Mouse (Mus musculus): ENCODE results near the gene Rgs6. TPM values are rescaled to one million over a fixed set of nuclear protein-coding genes. Genes with fewer than 3 reads are reported as not detected.

Rgs6 gene
- polyA plus RNA-seq, 1 experiment, result 0.57 TPM

DNA sequence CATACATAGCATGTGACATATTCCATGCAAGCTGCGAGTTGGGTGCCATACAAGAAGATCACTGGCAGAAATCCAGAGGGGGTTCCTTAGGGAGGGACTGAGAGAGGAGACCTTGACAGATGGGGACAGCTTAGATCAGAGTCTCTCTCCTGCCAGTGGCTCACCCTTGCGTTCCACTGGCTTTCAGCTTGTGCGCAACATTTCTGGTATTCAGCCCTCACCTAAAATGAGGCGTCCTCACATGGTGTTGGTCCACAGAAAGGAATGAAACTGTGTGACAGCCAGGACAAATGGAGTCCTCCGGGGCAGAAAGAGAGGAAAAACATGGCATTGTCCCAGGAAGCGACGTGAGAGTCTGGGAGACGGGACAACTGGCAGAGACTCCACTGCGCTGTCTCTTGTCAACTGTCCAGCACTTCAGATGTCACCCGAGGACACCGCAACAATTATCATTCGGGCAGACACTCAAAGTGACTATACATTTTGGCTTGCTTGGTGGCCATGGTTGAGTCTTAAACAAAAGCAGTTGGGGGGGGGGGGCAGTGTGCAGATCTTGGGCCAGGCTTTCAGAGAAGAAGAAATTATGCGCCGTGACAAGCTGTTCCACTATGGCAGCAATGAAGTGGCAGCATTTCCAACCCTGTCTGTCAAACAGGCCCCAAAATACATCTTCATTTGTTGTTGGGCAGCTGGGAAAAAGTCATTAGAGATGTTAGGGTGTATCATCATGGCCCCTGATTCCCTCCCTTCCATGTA, 344.8 kb downstream of the Rgs6 start:
- Histone ChIP-seq H3K4me3 (ENCODE audit: low read depth, low read length) (no peak overlapping the region), H3K36me3 (ENCODE audit: control insufficient read depth, insufficient read depth, low read length) (no peaks in the 10 kb centered on the region), H3K27ac (ENCODE audit: insufficient read depth, low read depth, low read length) (no peak overlapping the region), H3K27me3 (ENCODE audit: control insufficient read depth, insufficient read depth, low read length) (no peaks in the 10 kb centered on the region), H3K4me1 (ENCODE audit: control insufficient read depth, insufficient read depth, insufficient read length, low read length) (peaks cover 3% of the 10 kb centered on the region; the same call in 1 of the 2 replicates)
- no peak for TF ChIP-seq POLR2A (IDR thresholded peaks at IDR 0.05; ENCODE audit: low read depth, low read length)
- no peak for TF ChIP-seq CTCF (IDR thresholded peaks at IDR 0.05; ENCODE audit: extremely low read depth, insufficient read length, insufficient replicate concordance, low read depth, low read length)
- WGBS, result 77% methylated on average over 14 of the region's 14 CpGs

DNA sequence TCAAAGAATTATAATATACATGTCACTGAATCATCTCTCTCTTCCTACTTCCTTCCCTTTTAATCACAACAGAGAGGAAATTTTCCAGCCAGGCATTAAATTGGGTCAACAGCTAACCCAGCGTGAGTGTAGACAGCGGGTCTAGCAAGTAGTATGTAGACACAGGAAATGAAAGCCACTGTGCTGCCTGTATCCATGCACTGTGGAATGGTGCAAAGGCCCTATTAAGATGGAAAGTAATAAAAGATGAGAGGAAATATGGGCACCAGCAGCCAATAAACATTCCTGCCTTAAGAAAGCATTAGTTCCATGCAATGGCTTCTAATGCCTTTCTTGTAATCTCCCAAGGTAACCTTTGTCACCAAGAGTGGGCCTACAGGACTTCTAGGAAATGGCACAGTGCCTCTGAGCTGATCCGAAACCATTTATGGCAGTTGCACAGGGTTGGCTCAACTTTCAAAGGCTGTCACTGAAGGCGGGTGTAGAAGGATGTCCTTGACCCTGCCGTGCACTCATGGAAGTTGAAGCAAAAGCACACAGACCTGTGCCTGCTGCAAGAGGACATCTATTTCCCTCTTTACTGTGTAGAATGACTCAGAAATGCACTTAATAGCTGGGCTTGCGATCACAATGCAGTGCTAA, 347.1 kb downstream of the Rgs6 start:
- 32% methylated on average over 6 of the region's 6 CpGs for WGBS
- Histone ChIP-seq H3K36me3 (ENCODE audit: control insufficient read depth, insufficient read depth, low read length) (no peaks in the 10 kb centered on the region), H3K27ac (ENCODE audit: insufficient read depth, low read depth, low read length) (no peak overlapping the region), H3K4me3 (ENCODE audit: low read depth, low read length) (no peak overlapping the region), H3K4me1 (ENCODE audit: control insufficient read depth, insufficient read depth, insufficient read length, low read length) (peaks cover 3% of the 10 kb centered on the region; the same call in 1 of the 2 replicates), H3K27me3 (ENCODE audit: control insufficient read depth, insufficient read depth, low read length) (no peaks in the 10 kb centered on the region)
- no peak for TF ChIP-seq CTCF (IDR thresholded peaks at IDR 0.05; ENCODE audit: extremely low read depth, insufficient read length, insufficient replicate concordance, low read depth, low read length)
- no peak for TF ChIP-seq POLR2A (IDR thresholded peaks at IDR 0.05; ENCODE audit: low read depth, low read length)

DNA sequence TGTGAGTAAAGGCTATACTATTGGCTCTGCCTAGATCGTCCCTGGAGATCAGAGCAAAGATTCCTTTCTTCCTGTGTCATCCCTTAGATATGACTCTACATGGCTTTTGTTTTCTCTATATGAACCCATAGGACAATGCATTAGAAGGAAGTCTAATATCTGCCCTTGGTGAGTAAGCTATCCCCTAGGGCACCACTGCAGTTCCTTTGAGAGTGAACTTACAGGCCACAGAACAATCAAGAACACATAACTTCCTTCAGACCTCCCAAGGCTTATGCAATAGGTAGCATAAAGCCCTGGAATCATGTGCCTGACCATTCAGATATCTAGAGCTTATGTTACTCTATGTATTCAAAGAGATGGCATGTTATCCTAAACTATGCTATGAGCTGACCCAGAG, 347.7 kb downstream of the Rgs6 start:
- H3K4me1 ChIP-seq (ENCODE audit: control insufficient read depth, insufficient read depth, insufficient read length, low read length), result peaks cover 3% of the 10 kb centered on the region; the same call in 1 of the 2 replicates
- 33% methylated on average over 1 of the region's 1 CpGs for WGBS
- H3K4me3 ChIP-seq (ENCODE audit: low read depth, low read length), result no peak overlapping the region
- no peaks in the 10 kb centered on the region for H3K27me3 ChIP-seq (ENCODE audit: control insufficient read depth, insufficient read depth, low read length)
- H3K27ac ChIP-seq (ENCODE audit: insufficient read depth, low read depth, low read length), result no peak overlapping the region
- no peaks in the 10 kb centered on the region for H3K36me3 ChIP-seq (ENCODE audit: control insufficient read depth, insufficient read depth, low read length)
- TF ChIP-seq POLR2A (IDR thresholded peaks at IDR 0.05; ENCODE audit: low read depth, low read length), result no peak
- no peak for TF ChIP-seq CTCF (IDR thresholded peaks at IDR 0.05; ENCODE audit: extremely low read depth, insufficient read length, insufficient replicate concordance, low read depth, low read length)

DNA sequence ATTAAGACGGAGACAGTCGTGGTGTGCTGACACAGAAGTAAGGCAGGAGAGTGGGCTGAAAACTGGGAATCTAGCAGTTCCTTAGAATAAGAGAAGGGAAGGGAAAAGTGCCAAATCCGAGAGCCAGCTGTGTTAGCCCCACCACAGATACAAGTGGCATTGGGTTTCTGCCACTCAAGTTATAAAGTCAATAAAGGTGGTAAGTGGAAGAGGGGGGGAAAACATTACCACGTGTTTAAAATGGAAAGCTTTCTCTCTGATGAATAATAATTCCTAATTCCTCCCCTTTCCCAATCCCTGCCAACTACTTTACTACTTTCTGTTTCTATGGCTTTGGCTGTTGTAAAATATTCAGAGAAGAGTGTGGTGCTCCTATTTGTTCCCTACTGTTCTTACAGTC, 352.4 kb downstream of the Rgs6 start:
- 47% methylated on average over 4 of the region's 4 CpGs for WGBS
- Histone ChIP-seq H3K27ac (ENCODE audit: insufficient read depth, low read depth, low read length) (no peak overlapping the region), H3K36me3 (ENCODE audit: control insufficient read depth, insufficient read depth, low read length) (no peaks in the 10 kb centered on the region), H3K27me3 (ENCODE audit: control insufficient read depth, insufficient read depth, low read length) (no peaks in the 10 kb centered on the region), H3K4me1 (ENCODE audit: control insufficient read depth, insufficient read depth, insufficient read length, low read length) (peaks cover 1% of the 10 kb centered on the region; the same call in 1 of the 2 replicates), H3K4me3 (ENCODE audit: low read depth, low read length) (no peak overlapping the region)
- TF ChIP-seq CTCF (IDR thresholded peaks at IDR 0.05; ENCODE audit: extremely low read depth, insufficient read length, insufficient replicate concordance, low read depth, low read length) (no peak), POLR2A (IDR thresholded peaks at IDR 0.05; ENCODE audit: low read depth, low read length) (no peak)

DNA sequence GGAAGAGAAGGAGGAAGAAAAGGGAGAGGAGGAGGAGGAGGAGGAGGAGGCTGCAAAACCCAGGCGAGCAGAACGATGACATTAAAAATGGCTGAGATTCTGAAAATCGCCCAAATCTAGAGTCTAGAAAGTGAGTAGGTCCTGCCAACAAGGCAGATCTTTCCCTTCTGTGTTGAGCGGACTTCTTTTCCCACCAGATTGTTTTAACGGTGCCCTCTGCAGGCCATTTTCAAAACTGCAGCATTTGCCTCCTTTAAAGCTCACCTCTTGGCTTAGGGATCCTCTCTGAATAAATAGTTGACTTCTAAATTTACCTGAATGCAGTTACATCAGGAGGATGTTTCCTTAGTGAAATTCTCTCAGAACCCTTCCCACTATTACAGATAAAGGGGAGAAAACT, 358.4 kb downstream of the Rgs6 start:
- WGBS, result 10% methylated on average over 5 of the region's 5 CpGs
- no peaks in the 10 kb centered on the region for H3K4me1 ChIP-seq (ENCODE audit: control insufficient read depth, insufficient read depth, insufficient read length, low read length)
- no peak overlapping the region for H3K4me3 ChIP-seq (ENCODE audit: low read depth, low read length)
- no peaks in the 10 kb centered on the region for H3K36me3 ChIP-seq (ENCODE audit: control insufficient read depth, insufficient read depth, low read length)
- no peak for TF ChIP-seq POLR2A (IDR thresholded peaks at IDR 0.05; ENCODE audit: low read depth, low read length)
- peak; percentile 33; the same call in 1 of the 2 replicates for TF ChIP-seq CTCF (IDR thresholded peaks at IDR 0.05; ENCODE audit: extremely low read depth, insufficient read length, insufficient replicate concordance, low read depth, low read length)
- H3K27ac ChIP-seq (ENCODE audit: insufficient read depth, low read depth, low read length), result no peak overlapping the region
- no peaks in the 10 kb centered on the region for H3K27me3 ChIP-seq (ENCODE audit: control insufficient read depth, insufficient read depth, low read length)

DNA sequence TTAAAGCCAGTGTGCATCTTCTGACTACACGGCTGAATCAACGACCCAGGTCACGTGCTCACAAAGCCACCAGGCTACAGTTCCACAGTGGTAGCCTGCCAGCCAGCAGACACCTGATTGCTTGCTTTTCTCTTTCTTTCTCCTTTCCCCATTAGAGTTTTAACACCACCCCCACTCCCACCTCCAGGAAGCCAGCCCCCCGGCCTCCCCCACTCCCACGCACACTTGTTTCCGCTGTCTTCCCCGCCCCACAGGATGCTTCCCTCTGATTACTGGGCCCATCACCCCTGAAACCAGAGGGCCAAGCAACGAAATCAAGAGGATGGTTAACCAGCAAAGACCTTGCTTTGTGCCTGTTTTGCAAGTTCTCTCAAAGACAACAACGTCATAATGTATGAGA, 373.0 kb downstream of the Rgs6 start:
- Histone ChIP-seq H3K36me3 (ENCODE audit: control insufficient read depth, insufficient read depth, low read length) (no peaks in the 10 kb centered on the region), H3K4me3 (ENCODE audit: low read depth, low read length) (no peak overlapping the region), H3K4me1 (ENCODE audit: control insufficient read depth, insufficient read depth, insufficient read length, low read length) (no peaks in the 10 kb centered on the region), H3K27ac (ENCODE audit: insufficient read depth, low read depth, low read length) (no peak overlapping the region), H3K27me3 (ENCODE audit: control insufficient read depth, insufficient read depth, low read length) (no peaks in the 10 kb centered on the region)
- no peak for TF ChIP-seq CTCF (IDR thresholded peaks at IDR 0.05; ENCODE audit: extremely low read depth, insufficient read length, insufficient replicate concordance, low read depth, low read length)
- TF ChIP-seq POLR2A (IDR thresholded peaks at IDR 0.05; ENCODE audit: low read depth, low read length), result no peak
- WGBS, result 77% methylated on average over 9 of the region's 9 CpGs

DNA sequence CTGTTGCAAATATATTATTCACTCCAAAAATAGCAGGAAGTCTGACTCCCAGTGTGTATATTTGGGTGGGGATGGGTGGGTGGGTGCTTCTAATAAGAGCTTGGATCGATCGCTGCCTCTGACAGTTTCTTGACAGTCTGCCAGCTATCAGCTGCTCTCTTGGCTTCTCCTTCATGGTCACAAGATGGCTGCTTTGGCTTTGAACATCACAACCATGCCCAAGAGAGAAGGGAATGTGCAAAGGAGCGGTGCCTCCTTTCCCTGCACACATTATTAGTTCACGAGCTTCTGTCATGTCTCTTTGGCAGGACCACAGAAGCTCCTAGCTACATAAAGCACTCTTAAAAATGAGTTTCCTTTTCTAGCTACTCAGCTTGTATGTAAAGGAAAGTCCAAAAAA, 373.8 kb downstream of the Rgs6 start:
- Histone ChIP-seq H3K27ac (ENCODE audit: insufficient read depth, low read depth, low read length) (no peak overlapping the region), H3K4me3 (ENCODE audit: low read depth, low read length) (no peak overlapping the region), H3K27me3 (ENCODE audit: control insufficient read depth, insufficient read depth, low read length) (no peaks in the 10 kb centered on the region), H3K4me1 (ENCODE audit: control insufficient read depth, insufficient read depth, insufficient read length, low read length) (no peaks in the 10 kb centered on the region), H3K36me3 (ENCODE audit: control insufficient read depth, insufficient read depth, low read length) (no peaks in the 10 kb centered on the region)
- 68% methylated on average over 4 of the region's 4 CpGs for WGBS
- no peak for TF ChIP-seq CTCF (IDR thresholded peaks at IDR 0.05; ENCODE audit: extremely low read depth, insufficient read length, insufficient replicate concordance, low read depth, low read length)
- no peak for TF ChIP-seq POLR2A (IDR thresholded peaks at IDR 0.05; ENCODE audit: low read depth, low read length)

Measured in small intestine, adult 2 months (tissue).